Mouse (Mus musculus) retina, postnatal 7 days (tissue): Measurements from ENCODE around the gene 9130204L05Rik.

Source experiments
- DNase-seq: peaks from one replicate; pipeline ENCODE4 v3.0.0-alpha.2; 2012; ENCODE audit warnings: low read depth, low spot score

Gene 9130204L05Rik

GRCm38 (mm10) chr3:91090703-91091102 lies at the start of gene 9130204L05Rik:
TSS of gene 9130204L05Rik (minus strand) at chr3:91090803.
- DNase-seq, result no peak

- DNase-seq, result no peak
These were observed 18.1 kb upstream of the 9130204L05Rik start for GRCm38 (mm10) chr3:91108696-91109095.

GRCm38 (mm10) chr3:91059211-91059610 lies 31.4 kb downstream of the 9130204L05Rik start:
- DNase-seq, result no peak

GRCm38 (mm10) chr3:91052654-91053053 lies 37.9 kb downstream of the 9130204L05Rik start:
- no peak for DNase-seq
